Mouse (Mus musculus) E14TG2a.4 (cell line): ENCODE measurements around the gene Retreg3.
"Not testable (repeated sequence)": the region's sequence is repeated elsewhere in the genome, so short reads cannot be mapped to it uniquely, and the experiment has no call there.

Experiments
- CTCF ChIP-seq: conservative IDR thresholded peaks from 2 replicates; pipeline ENCODE4 v1.5.1; 2014; ENCODE audit warnings: low read length
- NANOG ChIP-seq: IDR thresholded peaks from 2 replicates; pipeline ENCODE4 v1.6.1; 2014; ENCODE audit warnings: borderline replicate concordance, low read length, mixed read lengths
- POU5F1 ChIP-seq: IDR thresholded peaks from 2 replicates; pipeline ENCODE4 v1.6.1; 2014; ENCODE audit warnings: low read length, borderline replicate concordance

DNA sequence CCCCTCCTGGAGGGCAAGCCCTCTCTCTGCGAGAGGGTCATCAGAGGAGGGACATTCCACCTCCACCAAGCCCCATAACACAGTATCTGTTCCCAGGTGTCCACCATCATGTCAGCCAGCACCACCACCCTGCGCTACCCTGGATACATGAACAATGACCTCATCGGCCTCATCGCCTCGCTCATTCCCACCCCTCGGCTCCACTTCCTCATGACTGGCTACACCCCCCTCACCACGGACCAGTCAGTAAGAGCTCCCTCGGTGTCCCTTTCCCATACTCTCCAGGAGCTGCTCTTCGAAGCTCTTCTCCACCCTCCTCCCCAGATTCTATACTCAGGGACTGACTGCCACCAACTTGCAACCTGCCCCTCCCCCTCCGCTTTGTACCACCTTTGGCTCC is 40.5 kb upstream of the Retreg3 start:
- TF ChIP-seq POU5F1, CTCF, NANOG: not testable (repeated sequence)
